Comparison of ENCODE assay signal across 8 mouse cellular contexts in genomic region chr19:25635622-25636244, GRCm38 (mm10). TPM values are rescaled to one million over a fixed set of nuclear protein-coding genes. Genes with fewer than 3 reads are reported as not detected.
DNase-seq lines count a peak whose midpoint lies in the region; ATAC-seq and TF ChIP-seq lines count a peak whose summit lies in the region.

No protein-coding gene starts in this region.

- no peaks in the 10 kb centered on the region for H3K4me1 ChIP-seq in embryonic facial prominence, embryonic 13.5 days
- H3K4me1 ChIP-seq in heart, embryonic 10.5 days = peaks cover 5% of the 10 kb centered on the region; the same call in 1 of the 2 replicates
- no peaks in the 10 kb centered on the region for H3K4me1 ChIP-seq in kidney, embryonic 14.5 days (ENCODE audit: control insufficient read depth, insufficient read depth, low read length)
- H3K4me1 ChIP-seq in limb, embryonic 14.5 days (ENCODE audit: control insufficient read depth, insufficient read depth, low read length) = no peaks in the 10 kb centered on the region
- H3K4me1 ChIP-seq in midbrain, postnatal 0 days (ENCODE audit: insufficient read depth, low read length) = no peaks in the 10 kb centered on the region

- peaks cover 5% of the 10 kb centered on the region; the same call in 1 of the 2 replicates for H3K27me3 ChIP-seq in embryonic facial prominence, embryonic 13.5 days
- H3K27me3 ChIP-seq in heart, embryonic 10.5 days (ENCODE audit: insufficient read depth, poor library complexity, severe bottlenecking) = peaks cover 17% of the 10 kb centered on the region
- H3K27me3 ChIP-seq in kidney, embryonic 14.5 days (ENCODE audit: control insufficient read depth, insufficient read depth, low read length) = no peaks in the 10 kb centered on the region
- no peaks in the 10 kb centered on the region for H3K27me3 ChIP-seq in limb, embryonic 14.5 days (ENCODE audit: control insufficient read depth, insufficient read depth, low read length)
- H3K27me3 ChIP-seq in midbrain, postnatal 0 days (ENCODE audit: insufficient read depth, low read length) = no peaks in the 10 kb centered on the region

- H3K27ac ChIP-seq in embryonic facial prominence, embryonic 13.5 days = no peak overlapping the region
- peak overlapping the region; percentile 75 for H3K27ac ChIP-seq in heart, embryonic 10.5 days
- no peak overlapping the region for H3K27ac ChIP-seq in kidney, embryonic 14.5 days (ENCODE audit: low read depth, low read length)
- no peak overlapping the region for H3K27ac ChIP-seq in limb, embryonic 14.5 days (replicated peaks; ENCODE audit: low read depth, low read length)
- H3K27ac ChIP-seq in midbrain, postnatal 0 days (ENCODE audit: low read depth, low read length) = no peak overlapping the region

- peak overlapping the region; percentile 62 for H3K9ac ChIP-seq in embryonic facial prominence, embryonic 13.5 days
- no peak overlapping the region for H3K9ac ChIP-seq in kidney, embryonic 14.5 days (ENCODE audit: low read depth, low read length)
- peak overlapping the region; percentile 52 for H3K9ac ChIP-seq in limb, embryonic 14.5 days (ENCODE audit: low read depth, low read length, severe bottlenecking)
- H3K9ac ChIP-seq in midbrain, postnatal 0 days (replicated peaks; ENCODE audit: low read length, poor library complexity, severe bottlenecking) = peak overlapping the region; percentile 42; the same call in 1 of the 2 replicates

- DNase-seq in A20 (ENCODE audit: low read depth, low spot score) = peak; percentile 56
- DNase-seq in adrenal gland, postnatal 36 days = peak; percentile 70 to 71
- DNase-seq in heart, embryonic 10.5 days (ENCODE audit: low spot score) = peak; percentile 87
- peak; percentile 84 for DNase-seq in limb, embryonic 14.5 days (ENCODE audit: low spot score)
- peak; percentile 83 for DNase-seq in midbrain, postnatal 0 days (ENCODE audit: low spot score)
- peak; percentile 65 for DNase-seq in testis, postnatal 14 days (ENCODE audit: low spot score)

- WGBS in embryonic facial prominence, embryonic 13.5 days = 12% methylated on average over 22 of the region's 22 CpGs
- 16% methylated on average over 22 of the region's 22 CpGs for WGBS in heart, embryonic 10.5 days
- 16% methylated on average over 22 of the region's 22 CpGs for WGBS in kidney, embryonic 14.5 days
- 14% methylated on average over 22 of the region's 22 CpGs for WGBS in limb, embryonic 14.5 days
- 12% methylated on average over 22 of the region's 22 CpGs for WGBS in midbrain, postnatal 0 days

- no peaks in the 10 kb centered on the region for H3K36me3 ChIP-seq in embryonic facial prominence, embryonic 13.5 days
- H3K36me3 ChIP-seq in heart, embryonic 10.5 days = no peaks in the 10 kb centered on the region
- no peaks in the 10 kb centered on the region for H3K36me3 ChIP-seq in kidney, embryonic 14.5 days (ENCODE audit: control insufficient read depth, insufficient read depth, low read length)
- H3K36me3 ChIP-seq in limb, embryonic 14.5 days (ENCODE audit: control insufficient read depth, insufficient read depth, low read length) = no peaks in the 10 kb centered on the region
- no peaks in the 10 kb centered on the region for H3K36me3 ChIP-seq in midbrain, postnatal 0 days (ENCODE audit: insufficient read depth, low read length)

- peak; percentile 58; the same call in 1 of the 2 replicates for TF ChIP-seq POLR2A in limb, embryonic 14.5 days (IDR thresholded peaks at IDR 0.05; ENCODE audit: borderline replicate concordance, extremely low read depth, insufficient read depth, insufficient read length)

- peak overlapping the region; percentile 59 for H3K4me2 ChIP-seq in embryonic facial prominence, embryonic 13.5 days
- H3K4me2 ChIP-seq in kidney, embryonic 14.5 days (replicated peaks; ENCODE audit: low read depth, low read length) = peak overlapping the region; percentile 44
- peak overlapping the region; percentile 51 for H3K4me2 ChIP-seq in limb, embryonic 14.5 days (replicated peaks; ENCODE audit: low read depth, low read length, severe bottlenecking)
- peak overlapping the region; percentile 56 for H3K4me2 ChIP-seq in midbrain, postnatal 0 days (ENCODE audit: low read depth, low read length, poor library complexity, severe bottlenecking)

- no peaks in the 10 kb centered on the region for H3K9me3 ChIP-seq in embryonic facial prominence, embryonic 13.5 days
- no peaks in the 10 kb centered on the region for H3K9me3 ChIP-seq in heart, embryonic 10.5 days
- no peaks in the 10 kb centered on the region for H3K9me3 ChIP-seq in kidney, embryonic 14.5 days (ENCODE audit: control insufficient read depth, low read length)
- no peaks in the 10 kb centered on the region for H3K9me3 ChIP-seq in limb, embryonic 14.5 days (ENCODE audit: control insufficient read depth, low read length)
- H3K9me3 ChIP-seq in midbrain, postnatal 0 days (ENCODE audit: low read length) = no peaks in the 10 kb centered on the region

- ATAC-seq in embryonic facial prominence, embryonic 13.5 days (ENCODE audit: insufficient number of reproducible peaks, insufficient read depth, low FRiP score, low TSS enrichment, low read depth) = no peak
- 0 out of 2 replicates have a peak, but pooled peaks have one; percentile 32 for ATAC-seq in kidney, embryonic 14.5 days (ENCODE audit: low FRiP score, low TSS enrichment)
- ATAC-seq in limb, embryonic 14.5 days (ENCODE audit: low FRiP score, low read depth) = peak; percentile 66; the same call in 1 of the 2 replicates
- no peak for ATAC-seq in midbrain, postnatal 0 days (ENCODE audit: low FRiP score)

- TF ChIP-seq CTCF in midbrain, postnatal 0 days (IDR thresholded peaks at IDR 0.05) = peak; percentile 98

- H3K4me3 ChIP-seq in embryonic facial prominence, embryonic 13.5 days = peak overlapping the region; percentile 42
- H3K4me3 ChIP-seq in heart, embryonic 10.5 days = peak overlapping the region; percentile 45
- peak overlapping the region; percentile 25 for H3K4me3 ChIP-seq in kidney, embryonic 14.5 days (ENCODE audit: low read length)
- H3K4me3 ChIP-seq in limb, embryonic 14.5 days (replicated peaks; ENCODE audit: low read length) = peak overlapping the region; percentile 34
- peak overlapping the region; percentile 31 for H3K4me3 ChIP-seq in midbrain, postnatal 0 days (ENCODE audit: low read depth, low read length)

RNA-seq across cellular contexts. Expression of gene Dmrt3, which starts 25.6 kb away (rescaled TPM):
- total RNA-seq in adrenal gland, postnatal 36 days (2021) = not detected
- 1.8 and 2.6 TPM in 2 replicates for polyA plus RNA-seq in embryonic facial prominence, embryonic 13.5 days (2015; fragmentation: Nextera tagmentation; extraction: Ambion mirVana)
- not detected in 2 replicates for polyA plus RNA-seq in heart, embryonic 10.5 days (2016; fragmentation: Nextera tagmentation; extraction: Ambion mirVana)
- polyA plus RNA-seq in kidney, embryonic 14.5 days (2014; fragmentation: Nextera tagmentation; extraction: Ambion mirVana) = not detected in 2 replicates
- polyA plus RNA-seq in limb, embryonic 14.5 days (2012; rRNA removed) = 0.28 and 0.29 TPM in 2 replicates
- polyA plus RNA-seq in limb, embryonic 14.5 days (2014; fragmentation: Nextera tagmentation; extraction: Ambion mirVana) = 0.19 and 0.21 TPM in 2 replicates
- total RNA-seq in midbrain, postnatal 0 days (2014; rRNA removed) = 0.93 TPM in 1 of 2 replicates, not detected in the other
- polyA plus RNA-seq in midbrain, postnatal 0 days (2015; fragmentation: Nextera tagmentation; extraction: Ambion mirVana) = 0.06 TPM in 1 of 2 replicates, not detected in the other

RNA-seq across cellular contexts. Expression of gene Dmrt2, which starts 36.5 kb away (rescaled TPM):
- 1 to 10 TPM; 4.3 to 5.1 TPM for total RNA-seq in adrenal gland, postnatal 36 days (2021)
- polyA plus RNA-seq in embryonic facial prominence, embryonic 13.5 days (2015; fragmentation: Nextera tagmentation; extraction: Ambion mirVana) = 8.7 and 11.5 TPM in 2 replicates
- 0.44 and 1.7 TPM in 2 replicates for polyA plus RNA-seq in heart, embryonic 10.5 days (2016; fragmentation: Nextera tagmentation; extraction: Ambion mirVana)
- polyA plus RNA-seq in kidney, embryonic 14.5 days (2014; fragmentation: Nextera tagmentation; extraction: Ambion mirVana) = 0.66 and 1.2 TPM in 2 replicates
- polyA plus RNA-seq in limb, embryonic 14.5 days (2012; rRNA removed) = 32.6 and 35.7 TPM in 2 replicates
- 22.6 and 27.1 TPM in 2 replicates for polyA plus RNA-seq in limb, embryonic 14.5 days (2014; fragmentation: Nextera tagmentation; extraction: Ambion mirVana)
- total RNA-seq in midbrain, postnatal 0 days (2014; rRNA removed) = 0.11 and 0.14 TPM in 2 replicates
- 0.07 TPM in 1 of 2 replicates, not detected in the other for polyA plus RNA-seq in midbrain, postnatal 0 days (2015; fragmentation: Nextera tagmentation; extraction: Ambion mirVana)

Comparison
In these comparisons a context has a peak if more than half of its experiments do, and no peak if none do; other contexts are left out.
1. ATAC-seq: peak in kidney, embryonic 14.5 days (single experiment) and limb, embryonic 14.5 days (single experiment); none in embryonic facial prominence, embryonic 13.5 days (single experiment) and midbrain, postnatal 0 days (single experiment).
2. Peak in every context shown above with its lines, with median percentiles within 50 percentile points of each other: DNase-seq, H3K4me2 ChIP-seq and H3K4me3 ChIP-seq.